In the genomic region with DNA sequence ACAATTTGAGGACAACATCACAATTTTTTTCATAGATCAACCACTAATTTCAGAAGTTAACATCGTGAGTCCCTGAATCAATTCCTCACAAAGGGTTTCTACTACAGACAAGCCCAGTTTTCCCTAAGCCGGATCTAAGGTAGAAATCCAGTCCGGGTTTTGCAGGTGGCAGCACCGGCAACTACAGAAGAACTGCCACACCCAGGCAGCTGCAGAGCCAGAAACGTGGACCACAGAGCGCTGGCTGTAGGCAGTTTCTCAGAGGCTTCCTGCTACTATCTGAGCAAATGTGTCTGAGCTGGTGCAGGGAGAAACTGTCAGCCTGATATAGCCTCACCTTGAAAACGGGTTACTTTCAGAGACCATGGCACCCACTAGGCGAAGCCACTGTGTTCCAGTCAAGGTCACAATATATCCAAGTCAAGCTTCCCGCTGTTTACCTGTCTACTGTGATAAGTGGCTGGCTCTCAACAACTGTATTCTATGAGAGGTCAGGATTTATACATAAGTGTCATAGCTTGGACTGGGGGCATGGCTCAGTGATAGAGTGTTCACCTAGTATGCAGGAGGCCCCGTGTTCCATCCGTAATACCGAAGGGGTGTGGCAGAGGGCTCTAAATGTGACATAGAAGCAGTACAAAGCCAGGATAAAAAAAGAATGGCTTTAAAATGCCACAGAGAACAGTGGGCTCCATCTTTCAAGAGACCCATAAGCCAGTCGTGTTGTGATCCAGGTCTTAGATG, we compare ENCODE assay signal across 8 mouse cellular contexts.
A peak's percentile ranks its signal among the peaks of the same experiment; 100 is the strongest.
DNase-seq lines count a peak whose midpoint lies in the region; ATAC-seq and TF ChIP-seq lines count a peak whose summit lies in the region.

No protein-coding gene starts in this region.

- no peaks in the 10 kb centered on the region for H3K9me3 ChIP-seq in embryonic facial prominence, embryonic 14.5 days (ENCODE audit: control insufficient read depth, low read length)
- no peaks in the 10 kb centered on the region for H3K9me3 ChIP-seq in heart, postnatal 0 days (replicated peaks; ENCODE audit: control insufficient read depth, low read length)

- TF ChIP-seq EP300 in heart, postnatal 0 days (IDR thresholded peaks at IDR 0.05; ENCODE audit: low read depth) = no peak

- H3K4me1 ChIP-seq in embryonic facial prominence, embryonic 14.5 days (ENCODE audit: control insufficient read depth, insufficient read depth, low read length) = no peaks in the 10 kb centered on the region
- H3K4me1 ChIP-seq in heart, postnatal 0 days (ENCODE audit: control insufficient read depth, insufficient read depth) = no peaks in the 10 kb centered on the region

- peak; percentile 4 for DNase-seq in layer of hippocampus, adult 9-11 months
- DNase-seq in layer of hippocampus, postnatal 14 days (ENCODE audit: low spot score in 2 of 2) = no peak
- DNase-seq in embryonic facial prominence, embryonic 14.5 days (ENCODE audit: low spot score) = peak; percentile 70
- peak; percentile 47 for DNase-seq in heart, postnatal 0 days (ENCODE audit: low spot score)
- peak; percentile 67 to 77 for DNase-seq in kidney, postnatal 36 days
- DNase-seq in lung, postnatal 4 days = peak; percentile 40 to 51
- peak; percentile 29 for DNase-seq in right cerebral cortex, postnatal 14 days

- no peak overlapping the region for H3K4me3 ChIP-seq in embryonic facial prominence, embryonic 14.5 days (ENCODE audit: low read depth, low read length)
- no peak overlapping the region for H3K4me3 ChIP-seq in heart, postnatal 0 days (ENCODE audit: low read depth, low read length)

- H3K27me3 ChIP-seq in embryonic facial prominence, embryonic 14.5 days (replicated peaks; ENCODE audit: control insufficient read depth, insufficient read depth, low read length) = peaks cover 37% of the 10 kb centered on the region
- no peaks in the 10 kb centered on the region for H3K27me3 ChIP-seq in heart, postnatal 0 days (ENCODE audit: control insufficient read depth, insufficient read depth, low read length)

- ATAC-seq in embryonic facial prominence, embryonic 14.5 days (ENCODE audit: low read depth) = 0 out of 2 replicates have a peak, but pooled peaks have one; percentile 22
- ATAC-seq in heart, postnatal 0 days (ENCODE audit: insufficient read depth, low read depth) = 0 out of 2 replicates have a peak, but pooled peaks have one; percentile 33
- no peak; the same call in 1 of the 2 replicates for ATAC-seq in erythroblast, adult 5-6 weeks (replicated peaks; ENCODE audit: low FRiP score, poor library complexity, severe bottlenecking)

- WGBS in embryonic facial prominence, embryonic 14.5 days = 32% methylated on average over 13 of the region's 13 CpGs
- WGBS in heart, postnatal 0 days = 28% methylated on average over 13 of the region's 13 CpGs

- H3K4me2 ChIP-seq in embryonic facial prominence, embryonic 14.5 days (ENCODE audit: low read depth, low read length) = peak overlapping the region; percentile 18; the same call in 1 of the 2 replicates
- H3K4me2 ChIP-seq in heart, postnatal 0 days (ENCODE audit: low read depth, low read length) = 0 out of 2 replicates have a peak overlapping the region, but pooled peaks have one; percentile 16

- no peak overlapping the region for H3K27ac ChIP-seq in embryonic facial prominence, embryonic 14.5 days (replicated peaks; ENCODE audit: low read depth, low read length)
- H3K27ac ChIP-seq in heart, postnatal 0 days (ENCODE audit: low read depth) = no peak overlapping the region

- no peaks in the 10 kb centered on the region for H3K36me3 ChIP-seq in embryonic facial prominence, embryonic 14.5 days (ENCODE audit: control insufficient read depth, insufficient read depth, low read length)
- no peaks in the 10 kb centered on the region for H3K36me3 ChIP-seq in heart, postnatal 0 days (replicated peaks; ENCODE audit: control insufficient read depth, insufficient read depth, low read length)

- no peak overlapping the region for H3K9ac ChIP-seq in embryonic facial prominence, embryonic 14.5 days (ENCODE audit: low read depth, low read length)
- H3K9ac ChIP-seq in heart, postnatal 0 days (replicated peaks; ENCODE audit: low read depth, low read length) = no peak overlapping the region

- TF ChIP-seq CTCF in heart, postnatal 0 days (IDR thresholded peaks at IDR 0.05; ENCODE audit: low read depth) = no peak

Comparison
In these comparisons a context has a peak if more than half of its experiments do, and no peak if none do; other contexts are left out.
1. DNase-seq: peak in layer of hippocampus, adult 9-11 months (single experiment), embryonic facial prominence, embryonic 14.5 days (single experiment), heart, postnatal 0 days (single experiment), kidney, postnatal 36 days (2 of 2), lung, postnatal 4 days (2 of 2) and right cerebral cortex, postnatal 14 days (single experiment); none in layer of hippocampus, postnatal 14 days (0 of 2).